Mouse (Mus musculus) cerebellum, adult 18-20 months (tissue): Measurements from ENCODE around the gene Olfr1120.
A peak's percentile ranks its signal among the peaks of the same experiment; 100 is the strongest.
"Not testable (repeated sequence)": the region's sequence is repeated elsewhere in the genome, so short reads cannot be mapped to it uniquely, and the experiment has no call there.

Experiments
- DNase-seq, 2 experiments: peaks; one replicate each; pipeline ENCODE4 v3.0.0; 2021

The Olfr1120 gene

GRCm38 (mm10) chr2:87354515-87354914, at the start of gene Olfr1120:
TSS of gene Olfr1120 (plus strand) at chr2:87354815.
- no peak for DNase-seq

GRCm38 (mm10) chr2:87307281-87307680, 47.3 kb upstream of the Olfr1120 start, which contains the start of gene Olfr1118:
TSS of gene Olfr1118 (plus strand) at chr2:87307581.
- DNase-seq: no peak

- DNase-seq: not testable (repeated sequence)
Measured at GRCm38 (mm10) chr2:87360121-87360520, 5.5 kb downstream of the Olfr1120 start.

GRCm38 (mm10) chr2:87369595-87369994, 15.0 kb downstream of the Olfr1120 start, which contains the start of gene Olfr1121:
TSS of gene Olfr1121 (plus strand) at chr2:87369895.
- DNase-seq: no peak

GRCm38 (mm10) chr2:87371726-87372125, 17.1 kb downstream of the Olfr1120 start:
- DNase-seq: peak; percentile 57 to 66

GRCm38 (mm10) chr2:87383935-87384334, 29.3 kb downstream of the Olfr1120 start:
- DNase-seq: no peak

GRCm38 (mm10) chr2:87385549-87385948, 30.9 kb downstream of the Olfr1120 start, which contains the start of gene Olfr1122:
TSS of gene Olfr1122 (plus strand) at chr2:87385849.
- DNase-seq: no peak

- not testable (repeated sequence) for DNase-seq
Measured at GRCm38 (mm10) chr2:87393605-87394004, 39.0 kb downstream of the Olfr1120 start.

- DNase-seq: not testable (repeated sequence)
Measured at GRCm38 (mm10) chr2:87394686-87395085, 40.1 kb downstream of the Olfr1120 start.
